Mouse (Mus musculus) gastrocnemius, adult 8-10 months (tissue): Measurements from ENCODE around the gene Safb. TPM values are rescaled to one million over a fixed set of nuclear protein-coding genes. Genes with fewer than 3 reads are reported as not detected.
A peak's percentile ranks its signal among the peaks of the same experiment; 100 is the strongest.
"Not testable (repeated sequence)": the region's sequence is repeated elsewhere in the genome, so short reads cannot be mapped to it uniquely, and the experiment has no call there.

ENCODE experiments used
- DNase-seq, 2 experiments: peaks; one replicate each; pipeline ENCODE4 v3.0.0; 2022; ENCODE audit warnings: low spot score in 2 of 2
- total RNA-seq, 4 experiments: library from RNA; stranded (reverse); gene quantifications; 2 replicates each; pipeline ENCODE4 v1.2.4; 2022

The Safb gene
- total RNA-seq, 4 experiments from 2014 or later = 29.6 to 46.7 (median 37.6) TPM

DNA sequence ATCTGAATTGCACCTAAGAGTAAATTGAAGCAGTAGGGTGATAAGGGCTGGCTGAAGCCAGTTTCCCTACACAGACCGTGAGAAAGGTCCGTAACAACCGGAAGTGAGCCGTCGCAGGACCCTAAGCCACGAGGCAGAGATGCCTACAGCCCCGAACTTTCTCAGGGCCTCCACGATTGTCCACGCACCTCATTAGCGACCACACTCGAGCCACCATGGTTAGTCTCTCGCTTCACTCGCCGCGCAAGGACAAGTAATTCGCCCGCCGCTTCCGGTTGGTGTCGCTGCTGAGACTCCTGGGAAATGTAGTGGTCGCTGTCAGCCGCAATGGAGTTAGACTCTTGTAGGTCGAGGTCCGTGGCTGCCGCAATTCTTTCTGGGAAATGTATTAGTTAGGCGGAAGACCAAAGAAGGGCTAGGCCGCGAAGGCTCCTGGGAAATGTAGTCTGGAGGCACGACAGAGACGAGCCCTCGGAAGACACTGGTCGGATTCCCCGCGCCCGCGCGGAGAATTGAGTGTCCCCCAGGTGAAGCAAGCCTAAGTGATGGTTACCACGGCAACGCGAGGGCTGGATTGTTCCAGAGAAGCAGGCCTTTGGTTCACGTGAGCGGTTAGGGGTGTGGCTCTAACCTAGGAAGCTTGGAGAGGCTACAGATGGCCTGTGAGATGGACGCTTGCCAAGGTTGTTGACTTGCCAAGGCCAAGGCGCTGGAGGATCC, 25.0 kb downstream of the Safb start, which contains the start of gene 2410015M20Rik:
Gene 2410015M20Rik (minus strand): TSS at position 320 of the 720 bp plus-strand sequence.
- peak; percentile 95 for DNase-seq

DNA sequence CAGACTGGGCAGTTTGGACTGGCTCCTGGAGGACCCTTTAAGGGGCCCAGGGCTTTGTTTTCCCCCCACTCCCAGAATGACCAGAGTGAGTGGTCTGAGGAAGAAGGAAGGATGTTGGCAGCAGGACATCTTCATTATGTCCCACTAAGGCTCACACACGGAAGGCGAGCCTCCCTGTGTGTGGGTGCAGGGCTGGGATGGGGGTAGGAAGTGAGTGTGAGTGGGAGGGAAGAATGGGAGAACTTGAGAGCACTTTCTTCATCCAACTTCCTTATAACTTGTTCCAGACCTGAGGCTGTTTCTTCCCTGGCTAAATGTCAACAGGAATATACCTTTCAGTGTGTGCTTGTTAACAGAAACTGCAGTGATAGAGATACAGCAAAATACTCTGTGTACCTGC, 26.7 kb downstream of the Safb start:
- DNase-seq = no peak

DNA sequence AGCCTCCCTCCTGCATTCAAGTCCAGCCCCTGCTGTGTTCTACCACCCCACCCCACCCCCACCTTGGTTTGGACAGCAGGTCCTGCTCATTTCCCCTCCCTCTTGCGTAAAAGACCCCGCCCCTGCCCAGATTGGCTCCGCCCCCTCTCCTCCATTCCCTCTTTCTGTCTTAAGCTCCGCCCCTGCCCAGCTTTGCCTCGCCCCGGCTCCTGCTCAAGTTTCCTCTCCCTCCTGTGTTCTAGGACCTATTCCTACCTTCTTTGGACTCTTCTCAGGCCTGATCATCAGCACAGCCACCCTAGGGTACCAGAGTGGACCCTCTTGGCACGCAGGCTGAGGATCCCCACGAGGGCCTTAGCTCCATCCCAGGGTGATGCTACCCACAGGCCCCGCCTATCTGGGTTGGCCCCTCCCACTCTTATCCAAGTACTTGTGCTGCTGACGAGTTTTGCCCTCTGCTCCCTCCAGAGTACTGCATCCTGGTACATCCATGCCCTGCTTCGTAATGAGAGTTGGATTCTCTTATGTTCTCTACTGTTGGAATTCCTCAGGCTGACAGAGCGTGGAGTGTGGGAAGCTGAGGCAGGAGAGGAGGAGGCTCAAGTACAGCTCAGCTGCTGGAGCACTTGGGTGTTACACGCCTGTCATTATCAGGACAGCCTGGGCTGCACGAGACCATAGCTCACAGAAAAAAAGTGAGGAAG, 27.4 kb downstream of the Safb start:
- DNase-seq = no peak

- DNase-seq = not testable (repeated sequence)
Observed at GRCm38 (mm10) chr17:56612565-56612939, 27.9 kb downstream of the Safb start.

DNA sequence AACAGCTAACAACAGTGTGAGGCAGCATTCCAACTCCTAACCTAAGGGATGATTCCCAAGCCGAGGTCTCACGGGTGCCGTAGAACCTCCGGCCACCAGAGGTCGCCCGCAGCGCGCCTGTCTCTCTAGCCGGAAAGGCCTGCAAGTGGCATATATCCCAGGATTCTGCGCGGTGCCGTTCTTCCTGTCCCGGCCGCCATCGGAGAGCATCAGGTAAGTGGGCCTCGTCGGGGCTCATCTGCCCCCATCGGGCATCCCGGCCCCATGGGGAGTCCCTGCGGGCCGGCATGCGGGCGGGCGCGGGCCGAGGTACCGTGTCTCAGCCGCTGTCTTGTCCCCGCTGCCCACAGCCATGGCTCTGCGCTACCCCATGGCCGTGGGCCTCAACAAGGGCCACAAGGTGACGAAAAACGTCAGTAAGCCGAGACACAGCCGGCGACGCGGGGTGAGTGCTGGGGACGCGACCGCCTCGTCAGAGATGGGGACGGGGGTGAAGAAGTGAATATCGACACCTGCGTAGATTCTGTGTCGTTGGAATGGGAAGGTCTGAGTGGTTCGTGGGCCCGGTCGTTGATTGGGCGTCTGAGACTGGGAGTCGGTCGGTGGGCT, 28.7 kb downstream of the Safb start, which contains the start of gene Rpl36:
Gene Rpl36 (plus strand): TSS at position 181 of the 609 bp plus-strand sequence.
- DNase-seq = peak; percentile 89 to 93

GRCm38 (mm10) chr17:56613893-56614292, 29.3 kb downstream of the Safb start:
- DNase-seq = not testable (repeated sequence)

DNA sequence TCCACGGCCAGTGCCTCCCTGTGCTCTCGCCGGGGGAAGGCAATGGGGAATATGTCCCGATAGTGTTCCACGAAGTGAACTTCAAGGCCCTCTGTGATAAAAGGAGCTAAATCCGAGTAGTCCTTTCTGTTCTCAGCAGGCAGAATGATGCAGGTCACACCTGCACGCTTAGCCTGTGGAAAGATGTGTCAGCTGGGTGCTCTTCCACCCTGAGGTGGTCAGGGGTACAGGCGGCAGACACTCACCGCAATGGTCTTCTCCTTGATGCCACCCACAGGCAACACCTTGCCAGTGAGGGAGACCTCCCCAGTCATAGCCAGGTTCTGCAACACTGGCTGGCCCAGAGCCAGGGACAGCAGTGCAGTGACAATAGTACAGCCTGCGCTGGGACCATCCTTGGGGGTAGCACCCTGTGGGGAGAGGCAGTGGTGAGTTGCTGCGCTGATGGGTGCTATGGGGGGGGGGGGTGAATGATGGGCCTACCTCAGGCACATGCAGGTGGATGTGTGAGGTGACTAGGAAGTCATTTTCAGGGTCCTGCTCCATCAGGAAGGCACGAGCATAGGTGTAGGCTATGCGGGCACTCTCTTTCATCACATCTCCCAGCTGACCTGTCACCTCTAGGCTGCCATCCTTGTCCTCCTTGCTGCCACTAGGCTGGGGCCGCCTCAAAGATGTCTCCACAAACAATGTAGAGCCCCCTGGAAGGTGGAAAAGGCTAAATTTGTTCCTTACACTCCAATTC, 29.9 kb downstream of the Safb start:
- DNase-seq = no peak

DNA sequence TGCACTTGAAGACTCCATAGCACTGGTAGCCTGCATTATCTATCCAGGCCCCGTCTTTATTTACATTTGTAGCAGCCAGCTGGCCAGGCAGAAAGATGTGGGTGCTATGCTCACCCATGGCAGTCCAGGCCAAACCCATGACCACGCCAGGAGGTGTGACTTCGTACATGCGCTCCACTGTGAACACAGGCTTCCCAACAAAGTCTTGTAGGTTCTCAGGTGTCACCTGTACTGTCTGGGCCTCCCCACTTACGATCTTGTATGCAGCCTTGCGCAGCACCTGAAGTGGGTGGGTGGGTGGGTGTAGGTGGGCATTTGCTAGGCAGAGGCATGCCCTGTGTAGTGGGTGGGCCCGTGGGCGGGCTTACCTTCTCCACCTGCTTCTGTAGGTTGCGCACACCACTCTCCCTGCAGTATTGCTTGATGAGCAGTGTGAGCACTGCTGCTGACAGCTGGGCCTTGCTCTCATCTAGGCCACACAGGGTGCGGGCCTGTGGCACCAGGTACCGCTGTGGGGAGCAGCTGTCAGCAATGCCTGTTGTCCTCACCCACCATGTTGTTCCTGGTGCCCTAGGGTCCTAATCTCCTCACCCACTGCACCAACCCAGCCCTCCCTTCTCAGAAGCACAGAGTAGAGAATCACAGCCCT, 30.6 kb downstream of the Safb start:
- no peak for DNase-seq

- DNase-seq = no peak
Observed at GRCm38 (mm10) chr17:56615792-56616191, 31.2 kb downstream of the Safb start.

- no peak for DNase-seq
Observed at GRCm38 (mm10) chr17:56616725-56617124, 32.1 kb downstream of the Safb start.

GRCm38 (mm10) chr17:56617628-56618027, 33.0 kb downstream of the Safb start:
- DNase-seq = no peak

DNA sequence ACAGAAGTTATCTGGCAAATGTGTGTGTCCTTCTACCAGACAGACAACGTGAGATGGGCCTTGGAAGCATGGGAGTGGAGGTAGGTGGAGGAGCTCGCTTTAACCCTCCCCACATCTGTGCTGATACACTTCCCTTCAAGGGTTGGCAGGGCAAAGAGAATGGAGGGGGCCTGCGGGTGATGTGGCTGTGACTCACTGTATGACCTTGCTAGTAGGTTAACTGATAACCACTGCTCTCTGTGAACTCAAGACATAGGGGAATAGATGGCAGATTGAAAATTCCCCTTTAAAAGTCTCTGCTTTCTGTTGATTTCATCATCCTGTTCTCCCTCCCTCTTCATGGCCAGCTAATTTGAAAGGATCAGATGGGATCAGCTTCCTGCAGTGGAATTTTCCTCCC, 40.9 kb downstream of the Safb start:
- no peak for DNase-seq

DNA sequence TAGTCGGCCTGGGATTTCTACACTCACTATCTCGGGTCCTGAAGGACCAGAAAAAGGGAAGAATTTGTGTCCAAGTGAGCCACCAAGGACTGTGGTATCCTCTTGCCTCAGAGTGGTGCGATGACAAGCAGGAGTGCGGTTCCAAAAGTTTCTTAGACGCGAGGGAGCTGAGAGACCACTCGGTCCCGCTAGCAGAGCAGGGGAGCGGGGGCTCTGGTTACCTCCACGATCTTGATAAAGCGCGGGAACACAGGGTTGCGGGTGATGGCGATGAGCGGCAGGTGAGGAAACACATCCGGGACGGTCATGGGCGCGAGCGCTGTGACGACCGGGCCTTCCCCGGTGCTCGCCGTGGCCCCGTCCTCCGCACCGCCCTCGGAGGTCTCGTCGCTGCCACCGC, 41.6 kb downstream of the Safb start:
- no peak for DNase-seq

DNA sequence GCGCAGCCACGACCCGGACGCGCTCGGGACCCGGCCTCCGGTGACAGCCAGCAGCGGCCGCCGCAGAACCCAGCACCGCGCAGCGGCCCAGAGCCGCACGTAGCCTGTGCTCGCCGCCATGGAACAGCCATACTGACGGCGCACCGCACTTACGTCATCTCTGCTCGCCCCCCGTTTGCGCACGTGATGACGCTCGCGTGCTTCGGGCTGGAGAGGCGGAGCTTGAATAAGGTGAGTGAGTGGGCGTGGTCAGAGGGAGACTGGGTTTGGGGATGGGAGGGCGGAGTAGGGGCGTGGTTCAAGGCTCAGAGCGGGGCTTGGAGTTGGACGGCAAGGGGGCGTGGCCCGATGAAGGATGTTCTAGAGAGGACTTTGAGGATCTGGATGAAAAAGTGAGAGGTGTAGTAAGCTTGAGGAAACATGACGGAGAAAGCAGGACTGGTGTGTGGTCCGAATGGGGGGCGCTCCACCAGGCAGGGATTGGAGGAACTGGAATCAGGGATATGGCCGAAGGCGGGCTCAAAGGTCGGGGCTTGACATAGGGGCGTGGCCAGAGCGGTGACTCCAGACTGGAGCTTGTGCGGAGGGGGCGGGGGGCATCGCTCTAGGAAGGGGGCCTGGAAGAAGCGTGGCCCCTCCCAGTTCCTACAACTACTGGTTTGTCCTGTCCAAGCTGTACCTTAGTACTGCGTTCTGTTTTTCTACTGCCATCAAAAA, 42.3 kb downstream of the Safb start, which contains the start of gene Lonp1:
Gene Lonp1 (minus strand): TSS at position 134 of the 717 bp plus-strand sequence.
- DNase-seq = peak; percentile 90 to 91

GRCm38 (mm10) chr17:56627530-56628277, 43.1 kb downstream of the Safb start, which contains the start of gene Catsperd:
Gene Catsperd (plus strand): TSS chr17:56628143.
- no peak for DNase-seq

- not testable (repeated sequence) for DNase-seq
Observed at GRCm38 (mm10) chr17:56629800-56630781, 45.5 kb downstream of the Safb start.

DNA sequence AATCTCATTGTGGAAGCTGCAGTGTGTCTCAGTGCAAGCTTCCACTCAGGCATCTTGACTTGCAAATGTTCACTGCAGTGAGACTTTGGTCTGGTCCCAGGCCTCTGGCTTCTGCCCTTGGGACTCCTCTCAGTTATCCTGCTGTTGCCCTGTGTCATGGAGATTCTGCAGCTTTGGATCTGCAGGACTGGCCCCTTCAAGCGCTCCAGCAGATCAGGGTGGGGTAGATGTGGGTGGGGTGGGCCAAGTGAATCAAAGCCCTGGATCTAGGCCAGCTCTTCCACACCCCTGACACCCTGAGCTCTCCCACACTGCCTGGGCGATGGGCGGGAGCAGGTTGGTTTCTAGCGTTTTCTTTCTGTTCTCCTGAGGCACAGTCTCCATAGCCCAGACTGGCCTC, 47.2 kb downstream of the Safb start:
- DNase-seq = no peak

DNA sequence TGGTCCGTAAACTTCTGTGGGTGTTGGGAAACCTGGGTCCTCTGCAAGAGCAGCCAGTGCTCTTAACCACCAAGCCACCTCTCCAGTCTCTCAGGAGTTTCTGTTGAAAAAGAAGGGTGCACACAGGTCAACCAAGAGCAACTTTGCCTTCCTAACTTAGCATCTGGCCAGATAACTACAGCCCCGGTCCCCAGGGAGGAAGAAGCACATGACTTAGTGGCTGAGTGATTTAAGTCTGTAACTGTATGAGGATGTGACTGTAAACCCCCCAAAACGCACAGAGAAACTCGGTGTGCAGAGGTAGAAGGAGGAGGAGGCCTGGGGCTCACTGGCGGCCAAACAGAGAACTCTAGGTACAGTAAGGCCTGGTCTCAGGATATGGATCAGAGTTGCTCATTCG, 49.4 kb downstream of the Safb start:
- no peak for DNase-seq
